Comparison of ENCODE assay signal across 32 mouse cellular contexts in the genomic region with DNA sequence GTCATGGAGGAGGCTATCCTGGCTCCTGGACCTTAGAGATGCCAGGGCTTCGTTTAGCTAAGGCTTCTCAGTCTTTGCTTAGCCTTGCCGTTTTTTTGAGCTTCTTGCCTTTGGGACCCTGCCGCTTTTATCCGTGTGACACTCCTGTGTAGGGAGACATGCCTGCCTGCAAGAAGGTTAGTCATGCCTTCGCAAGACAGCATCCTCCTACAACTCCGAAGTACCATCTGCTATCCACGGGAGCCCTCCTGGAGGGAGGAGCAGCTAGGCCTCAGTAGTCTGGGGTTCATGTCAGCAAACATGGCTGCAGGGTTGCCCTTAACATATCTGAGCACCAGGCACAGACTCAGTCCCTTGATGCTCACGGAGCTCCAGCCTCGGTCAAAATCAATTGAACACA.
"Had no signal": no experiment of that assay in that cellular context is flagged by ENCODE, and none has a peak within 500 bp of the region (broad histone marks: within the 10 kb centered on the region; RNA-seq: fewer than 3 reads in every experiment).

No protein-coding gene starts in this region.

- H3K36me3 ChIP-seq: limb, embryonic 10.5 days; limb, embryonic 12.5 days; limb, embryonic 13.5 days; limb, embryonic 15.5 days; liver, embryonic 12.5 days; liver, embryonic 13.5 days; liver, embryonic 15.5 days; lung, embryonic 15.5 days; midbrain, embryonic 10.5 days; midbrain, embryonic 12.5 days; midbrain, embryonic 13.5 days; midbrain, embryonic 15.5 days; neural tube, embryonic 12.5 days had no signal

- H3K9ac ChIP-seq: limb, embryonic 12.5 days; limb, embryonic 13.5 days; limb, embryonic 15.5 days; liver, embryonic 12.5 days; liver, embryonic 13.5 days; liver, embryonic 14.5 days; liver, embryonic 15.5 days; liver, postnatal 0 days; lung, embryonic 14.5 days; lung, embryonic 15.5 days; midbrain, embryonic 12.5 days; midbrain, embryonic 13.5 days; midbrain, embryonic 15.5 days; neural tube, embryonic 12.5 days had no signal

- ATAC-seq: liver, embryonic 12.5 days; liver, postnatal 0 days; lung, postnatal 0 days; midbrain, embryonic 13.5 days; midbrain, embryonic 15.5 days; midbrain, embryonic 16.5 days had no signal

- H3K4me1 ChIP-seq: liver, embryonic 15.5 days had no signal

- H3K4me3 ChIP-seq: limb, embryonic 10.5 days; limb, embryonic 12.5 days; limb, embryonic 13.5 days; limb, embryonic 15.5 days; liver, embryonic 12.5 days; liver, embryonic 13.5 days; liver, embryonic 15.5 days; lung, embryonic 15.5 days; megakaryocyte, embryonic 14.5 days; midbrain, embryonic 10.5 days; midbrain, embryonic 12.5 days; midbrain, embryonic 13.5 days; midbrain, embryonic 15.5 days; myocyte; neural tube, embryonic 12.5 days had no signal

- H3K4me2 ChIP-seq: limb, embryonic 12.5 days; limb, embryonic 13.5 days; limb, embryonic 15.5 days; liver, embryonic 11.5 days; liver, embryonic 12.5 days; liver, embryonic 13.5 days; liver, embryonic 15.5 days; lung, embryonic 14.5 days; lung, embryonic 15.5 days; midbrain, embryonic 11.5 days; midbrain, embryonic 12.5 days; midbrain, embryonic 13.5 days; midbrain, embryonic 15.5 days; neural tube, embryonic 12.5 days had no signal

- H3K27ac ChIP-seq: limb, embryonic 12.5 days; limb, embryonic 13.5 days; limb, embryonic 15.5 days; liver, embryonic 12.5 days; liver, embryonic 13.5 days; liver, embryonic 14.5 days; liver, embryonic 15.5 days; lung, embryonic 15.5 days; macrophage; midbrain, embryonic 10.5 days; midbrain, embryonic 12.5 days; midbrain, embryonic 13.5 days; midbrain, embryonic 15.5 days; neural tube, embryonic 12.5 days had no signal

- DNase-seq: left cerebral cortex, postnatal 4 days; liver; liver, embryonic 13.5 days; liver, postnatal 0 days; lung, adult 18-20 months; lung, adult 2 months; lung, embryonic 14.5 days; lung, postnatal 10 days; lung, postnatal 14 days; lung, postnatal 36 days; lung, postnatal 4 days; midbrain, embryonic 14.5 days had no signal

- H3K9me3 ChIP-seq: limb, embryonic 10.5 days; limb, embryonic 12.5 days; limb, embryonic 13.5 days; limb, embryonic 15.5 days; liver, embryonic 12.5 days; liver, embryonic 13.5 days; liver, embryonic 15.5 days; lung, embryonic 15.5 days; megakaryocyte, embryonic 14.5 days; midbrain, embryonic 10.5 days; midbrain, embryonic 12.5 days; midbrain, embryonic 13.5 days; midbrain, embryonic 15.5 days; neural tube, embryonic 12.5 days had no signal
